Mouse (Mus musculus) ES-Bruce4 (cell line): ENCODE data around the gene Otud3. TPM values are rescaled to one million over a fixed set of nuclear protein-coding genes. Genes with fewer than 3 reads are reported as not detected.

Experiments used
- H3K27ac ChIP-seq: 2 replicates; pipeline ENCODE4 v1.5.1; 2012; ENCODE audit warnings: low read length, inconsistent platforms; ENCODE audit not compliant: insufficient read depth
- H3K27me3 ChIP-seq: 2 replicates; pipeline ENCODE4 v1.6.1; 2012; ENCODE audit warnings: mild to moderate bottlenecking, low read length, inconsistent platforms; ENCODE audit not compliant: control insufficient read depth, poor library complexity, insufficient read depth, severe bottlenecking
- H3K36me3 ChIP-seq: 2 replicates; pipeline ENCODE4 v1.6.1; 2012; ENCODE audit warnings: inconsistent platforms, mild to moderate bottlenecking, low read length, moderate library complexity; ENCODE audit not compliant: control insufficient read depth, poor library complexity, insufficient read depth, severe bottlenecking
- H3K4me1 ChIP-seq: one replicate; pipeline ENCODE4 v1.8.1; 2011; ENCODE audit warnings: low read length; ENCODE audit not compliant: control insufficient read depth, insufficient read depth
- H3K4me3 ChIP-seq: 2 replicates; pipeline ENCODE4 v1.5.1; 2011; ENCODE audit warnings: low read depth, mild to moderate bottlenecking, low read length
- H3K9ac ChIP-seq: 2 replicates; pipeline ENCODE4 v1.6.1; 2012; ENCODE audit warnings: low read depth, mild to moderate bottlenecking, inconsistent platforms; ENCODE audit not compliant: poor library complexity, severe bottlenecking
- H3K9me3 ChIP-seq: replicated peaks from 2 replicates; pipeline ENCODE4 v1.6.1; 2012; ENCODE audit warnings: mild to moderate bottlenecking, low read length, inconsistent platforms; ENCODE audit not compliant: control insufficient read depth, poor library complexity, insufficient read depth, severe bottlenecking
- CTCF ChIP-seq: IDR thresholded peaks from one replicate; pipeline ENCODE4 v1.8.1; 2011; ENCODE audit warnings: low read depth, low read length
- EP300 ChIP-seq: IDR thresholded peaks from 2 replicates; pipeline ENCODE4 v1.6.1; 2011; ENCODE audit warnings: low read depth, low read length; ENCODE audit not compliant: insufficient read depth
- POLR2A ChIP-seq: IDR thresholded peaks from one replicate; pipeline ENCODE4 v1.8.1; 2011; ENCODE audit warnings: low read length; ENCODE audit not compliant: insufficient read depth
- polyA plus RNA-seq: library from polyadenylated mRNA; stranded (reverse); fragments of >200 nt; gene quantifications from 2 replicates; pipeline ENCODE4 v1.2.4, GENCODE M21; 2011; ENCODE audit warnings: low read depth; ENCODE audit not compliant: missing spikeins, insufficient read depth, insufficient read length

Otud3 gene
- polyA plus RNA-seq, 1 experiment = 8.7 TPM

DNA sequence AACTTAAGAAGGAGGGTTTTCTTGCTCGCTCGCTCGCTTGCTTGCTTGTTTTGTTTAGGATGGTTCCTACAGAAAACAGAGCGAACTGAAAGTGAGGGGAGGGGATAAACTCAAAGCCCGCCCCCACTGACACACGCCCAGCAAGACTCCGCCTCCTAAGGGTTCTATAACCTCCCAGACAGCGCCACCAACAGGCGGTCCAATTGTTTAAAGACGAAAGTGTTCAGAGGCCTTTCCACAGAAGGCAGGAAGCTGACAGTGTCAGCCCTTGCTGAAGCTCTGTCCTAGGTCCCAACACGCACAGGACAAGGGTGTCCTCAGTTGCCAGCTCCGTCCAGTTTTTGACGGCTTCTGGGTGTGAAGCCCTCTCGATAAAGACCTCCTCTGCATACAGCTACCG lies 30.0 kb upstream of the Otud3 start:
- H3K4me3 ChIP-seq = no peak overlapping the region
- no peak overlapping the region for H3K9ac ChIP-seq
- H3K36me3 ChIP-seq = no peaks in the 10 kb centered on the region
- H3K9me3 ChIP-seq = no peaks in the 10 kb centered on the region
- no peaks in the 10 kb centered on the region for H3K27me3 ChIP-seq
- TF ChIP-seq EP300 (no peak), CTCF (peak; percentile 79)
- H3K27ac ChIP-seq = no peak overlapping the region
- H3K4me1 ChIP-seq = no peaks in the 10 kb centered on the region

DNA sequence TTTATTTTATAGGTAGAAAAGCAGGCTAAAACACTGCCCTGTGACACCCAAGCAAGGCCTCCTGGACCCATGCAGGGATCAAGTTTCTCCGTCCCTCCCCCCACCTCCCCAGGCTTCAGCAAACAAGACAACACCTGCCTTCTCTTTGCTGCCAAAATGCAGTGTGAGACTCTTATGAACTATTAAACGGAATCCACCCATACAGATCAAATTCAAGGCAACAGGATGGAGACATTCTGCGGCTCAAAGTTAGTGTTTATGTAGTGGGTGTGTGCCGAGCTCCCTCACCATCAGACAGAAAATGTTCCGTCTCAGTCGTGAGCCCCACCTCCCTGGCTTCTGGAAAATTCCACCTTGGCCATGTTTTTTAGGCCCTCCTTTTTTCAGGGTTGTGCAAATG lies 28.2 kb upstream of the Otud3 start:
- H3K27ac ChIP-seq = no peak overlapping the region
- H3K9me3 ChIP-seq = no peaks in the 10 kb centered on the region
- no peak overlapping the region for H3K9ac ChIP-seq
- H3K27me3 ChIP-seq = no peaks in the 10 kb centered on the region
- no peaks in the 10 kb centered on the region for H3K4me1 ChIP-seq
- H3K4me3 ChIP-seq = no peak overlapping the region
- TF ChIP-seq EP300 (no peak), POLR2A (no peak)
- H3K36me3 ChIP-seq = no peaks in the 10 kb centered on the region

DNA sequence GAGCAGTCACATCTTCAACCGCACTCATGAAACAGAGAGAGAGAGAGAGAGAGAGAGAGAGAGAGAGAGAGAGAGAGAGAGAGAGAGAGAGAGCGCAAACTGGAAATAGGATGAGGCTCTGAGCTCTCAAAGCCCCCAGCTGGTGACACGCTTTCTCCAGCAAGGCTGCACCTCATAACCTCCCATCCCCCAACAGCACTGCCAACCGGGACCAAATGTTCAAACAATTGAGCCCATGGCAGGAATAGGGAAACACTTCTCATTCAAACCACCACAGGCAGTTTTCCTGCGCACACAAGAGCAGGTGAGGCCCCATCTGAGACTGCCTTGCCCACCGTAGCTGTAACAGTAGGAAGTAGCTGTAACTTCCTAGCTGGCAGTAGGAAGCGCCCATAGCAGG lies 27.7 kb upstream of the Otud3 start:
- H3K36me3 ChIP-seq = no peaks in the 10 kb centered on the region
- H3K9me3 ChIP-seq = no peaks in the 10 kb centered on the region
- H3K4me1 ChIP-seq = no peaks in the 10 kb centered on the region
- H3K27ac ChIP-seq = no peak overlapping the region
- no peaks in the 10 kb centered on the region for H3K27me3 ChIP-seq
- H3K4me3 ChIP-seq = no peak overlapping the region
- TF ChIP-seq EP300 (no peak), CTCF (no peak), POLR2A (no peak)
- H3K9ac ChIP-seq = no peak overlapping the region

DNA sequence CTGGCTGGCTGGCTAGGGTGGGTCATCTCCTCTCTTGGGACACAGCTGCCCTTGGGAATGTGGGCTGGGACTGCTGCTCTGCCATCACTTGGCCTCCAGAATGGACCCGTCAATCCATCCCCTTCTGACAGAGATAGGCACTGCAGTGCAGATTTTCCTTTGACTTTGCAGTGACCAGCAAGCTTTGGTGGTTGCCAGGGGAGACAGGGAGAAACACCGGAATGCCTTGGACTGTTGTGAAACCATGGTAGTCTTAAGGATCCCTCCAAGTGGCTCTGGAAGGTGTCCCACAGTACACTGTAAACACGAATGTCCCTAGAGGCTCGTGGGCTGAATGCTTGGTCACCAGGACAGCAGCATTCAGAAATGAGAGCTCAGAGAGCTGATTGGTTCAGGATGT lies 25.7 kb upstream of the Otud3 start:
- Histone ChIP-seq H3K36me3 (no peaks in the 10 kb centered on the region), H3K4me1 (no peaks in the 10 kb centered on the region), H3K27ac (no peak overlapping the region), H3K4me3 (no peak overlapping the region), H3K27me3 (no peaks in the 10 kb centered on the region), H3K9me3 (no peaks in the 10 kb centered on the region), H3K9ac (no peak overlapping the region)
- no peak for TF ChIP-seq CTCF
- no peak for TF ChIP-seq POLR2A
- no peak for TF ChIP-seq EP300

DNA sequence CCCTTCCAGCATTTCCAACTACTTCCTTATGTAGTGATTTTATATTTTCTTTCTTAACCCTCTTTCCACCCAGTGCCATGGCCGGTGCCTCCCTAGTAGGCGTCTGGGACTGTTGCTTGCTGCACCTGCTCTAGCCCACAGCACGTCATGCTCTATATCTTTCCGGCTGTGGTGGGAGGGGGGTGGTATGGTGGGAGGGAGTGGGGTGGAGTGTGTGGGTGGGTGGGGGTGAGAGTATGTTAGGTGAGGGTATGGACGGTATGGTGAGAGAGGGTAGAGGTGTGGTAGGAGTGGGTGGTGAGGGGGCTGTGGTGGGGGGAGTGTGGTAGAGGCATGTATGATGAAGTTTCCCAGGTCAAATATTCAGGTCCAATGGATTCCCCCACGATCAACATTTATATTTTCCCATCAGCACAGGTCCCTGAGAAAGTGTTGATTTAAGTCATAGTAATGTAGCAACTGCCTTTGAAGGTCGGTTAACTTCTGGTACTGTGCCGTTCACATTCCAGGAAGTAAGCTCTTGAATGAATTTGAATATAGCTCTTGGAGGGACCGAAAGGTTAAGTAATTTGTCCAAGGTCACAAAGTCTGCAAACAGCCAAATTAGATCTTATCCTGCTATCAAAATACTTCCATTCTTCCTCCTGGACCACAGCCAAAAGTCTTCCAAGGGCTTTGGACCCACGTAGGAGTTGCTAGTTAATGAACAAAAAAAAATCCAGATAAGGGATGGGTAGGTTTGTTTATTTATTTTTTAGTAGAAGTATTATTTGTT lies 24.9 kb upstream of the Otud3 start:
- H3K4me3 ChIP-seq = no peak overlapping the region
- H3K27me3 ChIP-seq = no peaks in the 10 kb centered on the region
- H3K4me1 ChIP-seq = no peaks in the 10 kb centered on the region
- no peak overlapping the region for H3K9ac ChIP-seq
- TF ChIP-seq POLR2A (no peak), EP300 (no peak), CTCF (no peak)
- H3K27ac ChIP-seq = no peak overlapping the region
- H3K36me3 ChIP-seq = no peaks in the 10 kb centered on the region
- no peaks in the 10 kb centered on the region for H3K9me3 ChIP-seq

DNA sequence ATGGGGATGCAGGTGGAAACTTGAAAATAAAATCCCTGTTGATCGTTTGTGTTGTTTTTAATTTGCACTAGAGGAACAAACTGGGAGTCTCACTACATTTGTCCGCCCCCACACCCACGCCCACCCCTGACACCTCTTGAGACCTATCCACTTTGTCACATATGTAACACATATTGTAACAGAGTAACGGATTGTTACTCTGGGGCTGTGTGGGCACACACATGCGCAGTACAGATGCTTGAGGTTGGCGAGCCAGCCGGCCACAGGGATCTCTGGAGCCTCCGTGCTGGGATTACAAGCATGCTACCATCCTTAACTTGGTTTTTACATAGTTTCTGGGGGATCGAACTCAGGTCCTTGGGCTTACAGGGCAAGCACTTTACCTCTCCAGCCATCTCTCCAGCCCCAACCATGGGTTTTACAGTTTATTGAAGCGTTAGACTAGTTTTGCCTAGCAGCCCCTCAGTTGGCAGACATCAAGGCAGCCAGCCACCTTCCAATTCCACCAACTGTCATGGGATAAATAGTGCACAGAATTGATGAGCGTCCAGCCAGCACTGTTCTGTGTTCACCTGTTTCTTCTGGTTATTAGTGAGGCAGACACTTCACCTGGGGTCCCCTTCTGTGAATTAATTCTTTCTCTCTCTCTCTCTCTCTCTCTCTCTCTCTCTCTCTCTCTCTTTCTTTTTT lies 20.9 kb upstream of the Otud3 start:
- no peaks in the 10 kb centered on the region for H3K9me3 ChIP-seq
- H3K4me3 ChIP-seq = no peak overlapping the region
- H3K27ac ChIP-seq = no peak overlapping the region
- H3K4me1 ChIP-seq = no peaks in the 10 kb centered on the region
- H3K27me3 ChIP-seq = no peaks in the 10 kb centered on the region
- no peaks in the 10 kb centered on the region for H3K36me3 ChIP-seq
- TF ChIP-seq CTCF (no peak), POLR2A (no peak), EP300 (no peak)
- no peak overlapping the region for H3K9ac ChIP-seq
